Mouse (Mus musculus): Measurements from ENCODE around the gene Gm45844.
"Not testable (repeated sequence)": the region's sequence is repeated elsewhere in the genome, so short reads cannot be mapped to it uniquely, and the experiment has no call there.

Gm45844 gene

GRCm38 (mm10) chr7:7277966-7278567 lies at the start of gene Gm45844:
Gene Gm45844 (minus strand): TSS chr7:7278289.
- peak; percentile 49 for DNase-seq (ENCODE audit: low spot score)

- no peak for DNase-seq (ENCODE audit: low spot score)
These were observed 17.5 kb upstream of the Gm45844 start for GRCm38 (mm10) chr7:7295595-7295994.

- DNase-seq (ENCODE audit: low spot score) = no peak
These were observed 3.3 kb upstream of the Gm45844 start for GRCm38 (mm10) chr7:7281383-7281782.

- DNase-seq (ENCODE audit: low spot score) = not testable (repeated sequence)
These were observed 533 bp downstream of the Gm45844 start for GRCm38 (mm10) chr7:7277556-7277955.

- not testable (repeated sequence) for DNase-seq (ENCODE audit: low spot score)
These were observed 30.9 kb downstream of the Gm45844 start, which contains the start of gene Vmn2r29 for GRCm38 (mm10) chr7:7247228-7247627. Gene Vmn2r29 (minus strand): TSS chr7:7247328.

GRCm38 (mm10) chr7:7209313-7210151 lies 68.6 kb downstream of the Gm45844 start, which contains the start of gene Zfp772:
Gene Zfp772 (minus strand): TSS chr7:7209998.
- DNase-seq (ENCODE audit: low spot score) = not testable (repeated sequence)

- no peak for DNase-seq (ENCODE audit: low spot score)
These were observed 89.7 kb downstream of the Gm45844 start for GRCm38 (mm10) chr7:7188191-7188942.

GRCm38 (mm10) chr7:7187417-7188190 lies 90.5 kb downstream of the Gm45844 start:
- no peak for DNase-seq (ENCODE audit: low spot score)

GRCm38 (mm10) chr7:7185897-7186296 lies 92.2 kb downstream of the Gm45844 start:
- no peak for DNase-seq (ENCODE audit: low spot score)

GRCm38 (mm10) chr7:7171227-7172147 lies 106.6 kb downstream of the Gm45844 start, which contains the start of gene Zfp418:
Gene Zfp418 (plus strand): TSS chr7:7171330.
- DNase-seq (ENCODE audit: low spot score) = no peak
